Mouse (Mus musculus) liver, embryonic 12.5 days (tissue): ENCODE data around the gene Spata2. TPM values are rescaled to one million over a fixed set of nuclear protein-coding genes. Genes with fewer than 3 reads are reported as not detected.

Experiments
- ATAC-seq: fragments of 200-750 bp; cut with Nextera tagmentation; 2 replicates; pipeline ENCODE4 v1.8.0; 2017; ENCODE audit warnings: moderate number of reproducible peaks, mild to moderate bottlenecking, moderate library complexity
- H3K27ac ChIP-seq: fragments of 300-500 bp; sonication (generic); 2 replicates; pipeline ENCODE4 v1.5.1; 2016; ENCODE audit warnings: mild to moderate bottlenecking
- H3K27me3 ChIP-seq: fragments of 300-500 bp; sonication (generic); replicated peaks from 2 replicates; pipeline ENCODE4 v1.6.1; 2016; ENCODE audit warnings: mild to moderate bottlenecking, moderate library complexity
- H3K36me3 ChIP-seq: fragments of 300-500 bp; sonication (generic); 2 replicates; pipeline ENCODE4 v1.6.1; 2016; ENCODE audit warnings: mild to moderate bottlenecking, moderate library complexity
- H3K4me1 ChIP-seq: fragments of 300-500 bp; sonication (generic); 2 replicates; pipeline ENCODE4 v1.6.1; 2016
- H3K4me2 ChIP-seq: fragments of 300-500 bp; sonication (generic); 2 replicates; pipeline ENCODE4 v1.6.1; 2016; ENCODE audit warnings: mild to moderate bottlenecking, moderate library complexity
- H3K4me3 ChIP-seq: fragments of 300-500 bp; sonication (generic); 2 replicates; pipeline ENCODE4 v1.5.1; 2016; ENCODE audit warnings: mild to moderate bottlenecking, moderate library complexity
- H3K9ac ChIP-seq: fragments of 300-500 bp; sonication (generic); 2 replicates; pipeline ENCODE4 v1.6.1; 2016; ENCODE audit warnings: mild to moderate bottlenecking, moderate library complexity
- H3K9me3 ChIP-seq: fragments of 300-500 bp; sonication (generic); replicated peaks from 2 replicates; pipeline ENCODE4 v1.6.1; 2016; ENCODE audit warnings: mild to moderate bottlenecking, moderate library complexity
- WGBS: fragments of 180-500 bp; shearing (Covaris S2); methylation state at CpG from one replicate; pipeline ENCODE4 v1.1.7; 2016; ENCODE audit not compliant: insufficient replicate concordance; 5-methylcytosine and 5-hydroxymethylcytosine counted together
- polyA plus RNA-seq: library from polyadenylated mRNA; unstranded; fragments of >200 nt; fragmentation: Nextera tagmentation; extraction: Ambion mirVana; gene quantifications from 2 replicates; pipeline ENCODE4 v1.2.1, GENCODE M21; 2016

Gene Spata2
- polyA plus RNA-seq, 1 experiment from 2014 or later: 11.0 TPM

- Histone ChIP-seq H3K4me3 (no peak overlapping the region), H3K4me1 (peaks cover 10% of the 10 kb centered on the region), H3K27me3 (no peaks in the 10 kb centered on the region), H3K27ac (no peak overlapping the region), H3K9ac (0 out of 2 replicates have a peak overlapping the region, but pooled peaks have one; percentile 3), H3K9me3 (no peaks in the 10 kb centered on the region), H3K36me3 (peaks cover 95% of the 10 kb centered on the region), H3K4me2 (no peak overlapping the region)
- no peak for ATAC-seq
- WGBS: 80% methylated on average over 3 of the region's 3 CpGs
Observed at GRCm38 (mm10) chr2:167453814-167454213, 38.9 kb downstream of the Spata2 start.

- Histone ChIP-seq H3K36me3 (peaks cover 91% of the 10 kb centered on the region), H3K4me1 (peaks cover 41% of the 10 kb centered on the region), H3K27ac (no peak overlapping the region), H3K27me3 (no peaks in the 10 kb centered on the region), H3K9me3 (no peaks in the 10 kb centered on the region), H3K9ac (no peak overlapping the region), H3K4me2 (no peak overlapping the region), H3K4me3 (no peak overlapping the region)
- ATAC-seq: no peak
- 90% methylated on average over 8 of the region's 8 CpGs for WGBS
Observed at GRCm38 (mm10) chr2:167450647-167451046, 42.0 kb downstream of the Spata2 start.

GRCm38 (mm10) chr2:167449331-167450275 lies 43.1 kb downstream of the Spata2 start:
- Histone ChIP-seq H3K27ac (peak overlapping the region; percentile 49), H3K4me3 (no peak overlapping the region), H3K9ac (no peak overlapping the region), H3K9me3 (no peaks in the 10 kb centered on the region), H3K36me3 (peaks cover 92% of the 10 kb centered on the region), H3K4me1 (peaks cover 52% of the 10 kb centered on the region), H3K4me2 (no peak overlapping the region), H3K27me3 (no peaks in the 10 kb centered on the region)
- 85% methylated on average over 21 of the region's 21 CpGs for WGBS
- ATAC-seq: no peak

- peak overlapping the region; percentile 92 for H3K27ac ChIP-seq
- H3K4me1 ChIP-seq: peaks cover 52% of the 10 kb centered on the region
- peak overlapping the region; percentile 53 for H3K4me2 ChIP-seq
- no peaks in the 10 kb centered on the region for H3K27me3 ChIP-seq
- 0 out of 2 replicates have a peak overlapping the region, but pooled peaks have one; percentile 16 for H3K4me3 ChIP-seq
- no peaks in the 10 kb centered on the region for H3K9me3 ChIP-seq
- peak overlapping the region; percentile 63 for H3K9ac ChIP-seq
- peak; percentile 98 for ATAC-seq
- peaks cover 92% of the 10 kb centered on the region for H3K36me3 ChIP-seq
- 31% methylated on average over 8 of the region's 8 CpGs for WGBS
Observed at GRCm38 (mm10) chr2:167447629-167448028, 45.1 kb downstream of the Spata2 start.

- peak overlapping the region; percentile 92 for H3K27ac ChIP-seq
- peak overlapping the region; percentile 53 for H3K4me2 ChIP-seq
- no peak overlapping the region for H3K4me3 ChIP-seq
- WGBS: 53% methylated on average over 7 of the region's 7 CpGs
- H3K9ac ChIP-seq: peak overlapping the region; percentile 63
- H3K27me3 ChIP-seq: no peaks in the 10 kb centered on the region
- H3K4me1 ChIP-seq: peaks cover 52% of the 10 kb centered on the region
- H3K9me3 ChIP-seq: no peaks in the 10 kb centered on the region
- H3K36me3 ChIP-seq: peaks cover 92% of the 10 kb centered on the region
- peak; percentile 78 for ATAC-seq
Observed at GRCm38 (mm10) chr2:167447207-167447606, 45.5 kb downstream of the Spata2 start.

GRCm38 (mm10) chr2:167445911-167446780 lies 46.5 kb downstream of the Spata2 start:
- peaks cover 96% of the 10 kb centered on the region for H3K36me3 ChIP-seq
- no peak overlapping the region for H3K4me3 ChIP-seq
- no peak for ATAC-seq
- H3K27ac ChIP-seq: peak overlapping the region; percentile 92
- H3K9me3 ChIP-seq: no peaks in the 10 kb centered on the region
- no peaks in the 10 kb centered on the region for H3K27me3 ChIP-seq
- WGBS: 65% methylated on average over 20 of the region's 20 CpGs
- peak overlapping the region; percentile 22; the same call in 1 of the 2 replicates for H3K9ac ChIP-seq
- H3K4me1 ChIP-seq: peaks cover 52% of the 10 kb centered on the region
- H3K4me2 ChIP-seq: no peak overlapping the region

- peaks cover 41% of the 10 kb centered on the region for H3K4me1 ChIP-seq
- H3K27me3 ChIP-seq: no peaks in the 10 kb centered on the region
- no peaks in the 10 kb centered on the region for H3K9me3 ChIP-seq
- no peak for ATAC-seq
- no peak overlapping the region for H3K9ac ChIP-seq
- 92% methylated on average over 4 of the region's 4 CpGs for whole genome bisulfite sequencing
- no peak overlapping the region for H3K4me2 ChIP-seq
- H3K27ac ChIP-seq: no peak overlapping the region
- peaks cover 96% of the 10 kb centered on the region for H3K36me3 ChIP-seq
- no peak overlapping the region for H3K4me3 ChIP-seq
Observed at GRCm38 (mm10) chr2:167443411-167444193, 49.1 kb downstream of the Spata2 start.

GRCm38 (mm10) chr2:167439422-167439821 lies 53.3 kb downstream of the Spata2 start:
- no peak overlapping the region for H3K4me2 ChIP-seq
- no peaks in the 10 kb centered on the region for H3K9me3 ChIP-seq
- H3K27ac ChIP-seq: no peak overlapping the region
- H3K36me3 ChIP-seq: peaks cover 99% of the 10 kb centered on the region
- WGBS: 87% methylated on average over 3 of the region's 3 CpGs
- no peak overlapping the region for H3K4me3 ChIP-seq
- no peaks in the 10 kb centered on the region for H3K4me1 ChIP-seq
- H3K27me3 ChIP-seq: no peaks in the 10 kb centered on the region
- no peak for ATAC-seq
- no peak overlapping the region for H3K9ac ChIP-seq

- 76% methylated on average over 5 of the region's 5 CpGs for WGBS
- Histone ChIP-seq H3K27me3 (no peaks in the 10 kb centered on the region), H3K4me1 (peaks cover 18% of the 10 kb centered on the region), H3K9me3 (no peaks in the 10 kb centered on the region), H3K9ac (no peak overlapping the region), H3K27ac (no peak overlapping the region), H3K4me2 (no peak overlapping the region), H3K4me3 (no peak overlapping the region), H3K36me3 (peaks cover 94% of the 10 kb centered on the region)
- no peak for ATAC-seq
Observed at GRCm38 (mm10) chr2:167436371-167436770, 56.3 kb downstream of the Spata2 start.

- ATAC-seq: no peak
- H3K9me3 ChIP-seq: no peaks in the 10 kb centered on the region
- H3K27ac ChIP-seq: no peak overlapping the region
- peaks cover 90% of the 10 kb centered on the region for H3K36me3 ChIP-seq
- WGBS: 80% methylated on average over 2 of the region's 2 CpGs
- H3K27me3 ChIP-seq: no peaks in the 10 kb centered on the region
- H3K4me2 ChIP-seq: no peak overlapping the region
- H3K4me3 ChIP-seq: no peak overlapping the region
- no peak overlapping the region for H3K9ac ChIP-seq
- H3K4me1 ChIP-seq: peaks cover 25% of the 10 kb centered on the region
Observed at GRCm38 (mm10) chr2:167435631-167436030, 57.1 kb downstream of the Spata2 start.

GRCm38 (mm10) chr2:167434570-167434969 lies 58.1 kb downstream of the Spata2 start:
- H3K27ac ChIP-seq: no peak overlapping the region
- no peaks in the 10 kb centered on the region for H3K27me3 ChIP-seq

More at GRCm38 (mm10) chr2:167434570-167434969, 58.1 kb downstream of the Spata2 start:
- 87% methylated on average over 6 of the region's 6 CpGs for WGBS
- no peak overlapping the region for H3K4me2 ChIP-seq
- H3K9me3 ChIP-seq: no peaks in the 10 kb centered on the region
- no peak overlapping the region for H3K4me3 ChIP-seq
- peaks cover 84% of the 10 kb centered on the region for H3K36me3 ChIP-seq
- H3K4me1 ChIP-seq: peaks cover 36% of the 10 kb centered on the region
- no peak overlapping the region for H3K9ac ChIP-seq
- no peak for ATAC-seq
